Mouse (Mus musculus) midbrain, embryonic 11.5 days (tissue): ENCODE measurements at regions not wholly inside any gene's neighbourhood (a gene's known extent, or its start where the extent isn't known, plus 50 kb on each side); places are given as distances from the start of the nearest gene placed in this dataset.

ENCODE experiments used
- ATAC-seq: fragments of 200-750 bp; cut with Nextera tagmentation; 2 replicates; pipeline ENCODE4 v1.8.0; 2017; ENCODE audit warnings: moderate TSS enrichment, moderate library complexity; ENCODE audit not compliant: low FRiP score
- DNase-seq: peaks from one replicate; pipeline ENCODE4 v3.0.0; 2015; ENCODE audit warnings: low spot score; ENCODE audit errors: missing footprints
- H3K27ac ChIP-seq: fragments of 300-500 bp; sonication (generic); 2 replicates; pipeline ENCODE4 v1.5.1; 2014; ENCODE audit warnings: low read depth, low read length
- H3K27me3 ChIP-seq: fragments of 300-500 bp; sonication (generic); 2 replicates; pipeline ENCODE4 v1.6.1; 2014; ENCODE audit warnings: mild to moderate bottlenecking, low read length, moderate library complexity, mixed read lengths; ENCODE audit not compliant: control insufficient read depth, insufficient read depth
- H3K36me3 ChIP-seq: fragments of 300-500 bp; sonication (generic); 2 replicates; pipeline ENCODE4 v1.6.1; 2014; ENCODE audit warnings: mild to moderate bottlenecking, low read length, moderate library complexity, mixed read lengths; ENCODE audit not compliant: control insufficient read depth, insufficient read depth
- H3K4me1 ChIP-seq: fragments of 300-500 bp; sonication (generic); 2 replicates; pipeline ENCODE4 v1.6.1; 2014; ENCODE audit warnings: low read length; ENCODE audit not compliant: control insufficient read depth, insufficient read depth
- H3K4me2 ChIP-seq: fragments of 300-500 bp; sonication (generic); 2 replicates; pipeline ENCODE4 v1.6.1; 2014; ENCODE audit warnings: mild to moderate bottlenecking, moderate library complexity
- H3K4me3 ChIP-seq: fragments of 300-500 bp; sonication (generic); 2 replicates; pipeline ENCODE4 v1.5.1; 2014; ENCODE audit warnings: low read depth, low read length
- H3K9ac ChIP-seq: fragments of 300-500 bp; sonication (generic); 2 replicates; pipeline ENCODE4 v1.6.1; 2014; ENCODE audit warnings: low read length
- H3K9me3 ChIP-seq: fragments of 300-500 bp; sonication (generic); 2 replicates; pipeline ENCODE4 v1.6.1; 2016; ENCODE audit warnings: low read length; ENCODE audit not compliant: control insufficient read depth
- WGBS: fragments of 180-500 bp; shearing (Covaris S2); extraction: QIAGEN DNeasy Blood & Tissue Kit; methylation state at CpG from one replicate; pipeline ENCODE4 v1.1.7; 2014; 5-methylcytosine and 5-hydroxymethylcytosine counted together

DNA sequence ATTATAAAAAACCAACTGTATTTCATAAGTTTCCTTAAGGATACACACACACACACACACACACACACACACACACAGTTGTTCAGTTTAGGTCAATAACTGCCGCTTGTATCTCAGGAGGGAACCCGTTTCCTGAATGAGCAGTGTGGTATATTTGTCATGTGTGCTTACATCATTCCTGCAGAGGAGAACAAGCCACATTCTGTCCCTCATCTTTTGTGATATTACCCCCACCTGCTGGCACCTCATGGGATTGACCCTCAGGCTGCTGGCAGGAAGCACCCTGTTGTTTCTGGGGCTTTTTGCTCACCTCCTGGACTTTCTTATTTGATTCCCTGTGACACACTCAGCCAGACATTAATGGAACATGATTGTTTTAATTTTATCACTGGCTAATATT lies 66.4 kb upstream of the Htr1a start:
- DNase-seq = peak; percentile 85
- no peaks in the 10 kb centered on the region for H3K27me3 ChIP-seq
- 19% methylated on average over 2 of the region's 2 CpGs for WGBS
- ATAC-seq = peak; percentile 85
- no peak overlapping the region for H3K27ac ChIP-seq
- H3K4me3 ChIP-seq = no peak overlapping the region
- no peaks in the 10 kb centered on the region for H3K36me3 ChIP-seq
- no peak overlapping the region for H3K4me2 ChIP-seq
- no peaks in the 10 kb centered on the region for H3K9me3 ChIP-seq
- H3K9ac ChIP-seq = no peak overlapping the region
- H3K4me1 ChIP-seq = no peaks in the 10 kb centered on the region

DNA sequence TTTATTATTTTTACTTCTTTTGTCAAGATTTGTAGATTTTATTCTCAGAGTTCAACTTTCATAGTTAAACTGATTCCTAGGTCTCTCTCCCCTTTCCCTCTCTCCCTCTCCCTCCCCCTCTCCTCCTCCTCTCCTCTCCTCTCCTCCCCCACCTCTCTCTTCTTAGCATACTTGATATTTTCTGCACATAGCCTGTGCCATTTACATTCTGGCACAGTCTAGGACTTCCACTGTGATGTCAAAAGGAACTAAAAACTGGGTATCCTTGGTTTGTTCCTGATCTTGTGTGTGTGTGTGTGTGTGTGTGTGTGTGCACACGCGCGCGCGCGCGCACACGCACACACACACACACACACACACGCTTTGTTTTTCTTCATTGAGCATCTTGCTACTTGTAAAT lies 64.9 kb upstream of the Htr1a start:
- no peak overlapping the region for H3K4me3 ChIP-seq
- H3K9me3 ChIP-seq = no peaks in the 10 kb centered on the region
- no peak overlapping the region for H3K27ac ChIP-seq
- 83% methylated on average over 9 of the region's 9 CpGs for WGBS
- H3K27me3 ChIP-seq = no peaks in the 10 kb centered on the region
- H3K9ac ChIP-seq = no peak overlapping the region
- H3K4me2 ChIP-seq = no peak overlapping the region
- no peaks in the 10 kb centered on the region for H3K36me3 ChIP-seq
- DNase-seq = no peak
- H3K4me1 ChIP-seq = no peaks in the 10 kb centered on the region
- 0 out of 2 replicates have a peak, but pooled peaks have one; percentile 16 for ATAC-seq

DNA sequence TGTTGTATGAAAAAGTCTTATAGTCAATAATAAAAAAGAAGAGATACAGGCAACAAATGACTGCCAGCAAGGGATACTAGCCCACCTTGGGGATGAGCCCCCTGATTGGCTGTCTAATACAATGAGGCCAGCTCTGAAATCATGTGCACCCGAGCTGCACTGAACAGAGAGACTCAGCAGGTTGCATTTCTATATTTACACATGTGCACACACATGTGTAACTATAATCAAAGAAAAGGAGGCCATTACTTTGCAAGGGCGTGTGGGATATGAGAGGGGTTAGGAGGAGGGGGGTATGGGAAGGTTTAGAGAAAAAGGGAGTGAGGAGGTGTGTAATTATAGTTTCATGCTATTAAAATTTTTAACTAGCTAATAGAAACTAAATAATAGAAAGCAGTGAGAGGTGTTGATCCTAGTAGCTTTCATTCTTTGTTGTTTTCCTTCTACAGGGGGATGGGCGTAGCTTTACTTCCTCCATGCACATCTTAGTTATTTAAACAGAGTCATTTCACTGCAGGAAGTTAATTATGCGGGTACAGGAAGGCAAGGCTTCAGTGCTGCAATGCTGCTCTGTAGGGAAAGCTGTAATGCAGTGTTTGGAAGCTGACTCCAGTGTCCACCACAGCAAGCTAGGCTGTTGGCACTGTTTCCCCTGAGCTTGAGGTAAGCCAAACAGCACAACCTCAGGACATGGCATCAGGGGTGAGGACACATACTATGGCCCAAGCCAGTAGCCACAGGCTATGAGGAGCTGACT lies 56.2 kb upstream of the Htr1a start:
- Histone ChIP-seq H3K9ac (no peak overlapping the region), H3K4me3 (no peak overlapping the region), H3K27ac (no peak overlapping the region), H3K9me3 (no peaks in the 10 kb centered on the region), H3K4me1 (no peaks in the 10 kb centered on the region), H3K27me3 (no peaks in the 10 kb centered on the region), H3K36me3 (no peaks in the 10 kb centered on the region), H3K4me2 (no peak overlapping the region)
- no peak for DNase-seq
- no peak for ATAC-seq
- WGBS = 58% methylated on average over 4 of the region's 4 CpGs
